Mouse (Mus musculus) neutrophil, adult 5-6 weeks (primary cell): ENCODE measurements at regions not wholly inside any gene's neighbourhood (a gene's known extent, or its start where the extent isn't known, plus 50 kb on each side); places are given as distances from the start of the nearest gene placed in this dataset.
A peak's percentile ranks its signal among the peaks of the same experiment; 100 is the strongest.

Experiments
- ATAC-seq: fragments of 151-379, 151-347 bp; 2 replicates; pipeline ENCODE4 v1.8.0; 2017; ENCODE audit warnings: mild to moderate bottlenecking, moderate TSS enrichment; ENCODE audit not compliant: insufficient number of reproducible peaks, poor library complexity, low FRiP score, severe bottlenecking; ENCODE audit errors: extremely low read depth

- no peak for ATAC-seq
Measured at GRCm38 (mm10) chr7:83063559-83063958, 196.4 kb downstream of the Mex3b start.

DNA sequence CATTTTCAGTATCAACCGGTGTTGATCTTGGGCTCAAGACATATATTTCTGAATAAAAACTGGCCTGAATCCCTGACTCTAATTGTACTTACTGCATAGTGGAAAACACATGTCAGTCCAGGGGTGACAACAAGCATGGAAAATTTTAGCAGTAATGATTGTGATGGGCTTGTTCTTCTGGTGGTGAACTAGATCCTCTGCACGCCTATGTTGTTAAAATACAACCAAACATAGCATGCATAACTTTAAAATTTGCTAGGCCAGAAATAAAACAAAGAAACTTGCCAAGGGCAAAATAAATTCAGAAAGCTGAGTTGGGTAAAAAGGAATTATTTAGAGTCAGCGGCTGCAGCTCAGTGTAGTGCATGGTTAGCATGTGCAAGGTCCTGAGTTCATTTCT is 198.2 kb downstream of the Mex3b start:
- ATAC-seq, result no peak

DNA sequence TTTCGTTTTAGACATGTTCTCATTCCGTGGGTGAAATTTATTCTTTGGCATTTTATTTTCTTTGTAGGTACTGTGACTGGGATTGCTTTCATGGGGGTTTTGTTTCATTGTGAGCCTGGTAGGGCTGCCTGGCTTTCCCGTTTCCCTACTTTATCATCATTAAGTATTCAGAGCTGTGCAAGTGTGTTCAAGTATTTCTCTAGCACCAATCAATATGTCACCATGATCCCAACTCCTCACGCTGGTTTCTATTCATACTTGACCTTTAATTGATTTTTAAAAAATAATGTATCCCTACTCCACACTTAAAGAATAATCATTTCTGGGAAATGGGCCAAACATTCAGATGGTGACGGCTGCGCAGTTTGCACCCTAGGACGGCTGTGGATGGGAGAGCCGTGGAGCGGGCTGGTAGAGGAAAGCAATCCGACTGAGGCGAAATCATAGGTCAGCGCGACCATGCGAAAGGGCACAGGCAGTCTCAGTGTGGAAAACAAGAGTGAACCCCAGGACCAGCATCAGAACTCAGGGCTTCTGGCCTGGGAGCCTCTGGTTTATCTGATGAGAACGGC is 207.4 kb downstream of the Mex3b start:
- ATAC-seq, result no peak

- peak; percentile 76 for ATAC-seq
Measured at GRCm38 (mm10) chr7:83075159-83075952, 208.2 kb downstream of the Mex3b start.

- ATAC-seq, result no peak
Measured at GRCm38 (mm10) chr7:83077035-83077918, 210.1 kb downstream of the Mex3b start.

- no peak for ATAC-seq
Measured at GRCm38 (mm10) chr7:83077919-83078265, 210.8 kb downstream of the Mex3b start.

DNA sequence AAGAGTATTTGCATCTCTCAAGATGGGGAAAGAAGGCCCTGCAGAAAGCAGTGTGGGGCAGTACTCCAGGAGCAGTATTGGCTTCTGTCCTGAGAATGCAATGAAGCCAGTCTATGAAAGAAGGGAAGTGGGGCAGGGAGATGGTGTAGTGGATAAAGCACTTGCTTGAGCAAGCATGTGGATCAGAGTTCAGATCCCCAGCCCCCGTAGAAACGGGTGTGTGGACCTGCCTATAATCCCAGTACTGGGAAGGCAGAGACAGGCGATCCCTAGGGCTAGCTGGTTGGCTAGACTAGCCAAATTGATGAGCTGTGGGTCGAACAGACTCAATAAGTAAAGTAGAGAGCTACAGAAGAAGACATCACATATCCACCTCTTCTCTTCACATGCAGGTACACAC is 211.6 kb downstream of the Mex3b start:
- no peak for ATAC-seq

DNA sequence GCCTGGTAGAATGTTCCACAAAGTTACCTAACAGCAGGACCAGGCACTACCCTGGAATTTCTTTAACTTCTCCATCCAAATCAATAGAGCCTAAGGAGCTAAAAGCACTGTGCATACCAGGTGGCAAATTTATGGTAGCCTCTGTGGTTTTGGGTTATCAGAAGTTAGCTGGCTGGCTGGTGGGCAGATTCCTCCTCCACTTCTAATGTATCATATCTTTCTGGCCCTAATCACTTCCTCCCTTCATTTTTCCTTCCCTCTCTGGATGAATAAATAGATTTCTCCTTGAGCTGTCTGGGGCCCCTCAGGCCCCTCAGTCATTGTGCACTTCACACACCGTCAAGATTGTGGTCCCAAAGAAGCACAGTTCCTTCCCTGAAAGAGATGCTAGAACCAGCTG is 212.7 kb downstream of the Mex3b start:
- ATAC-seq, result no peak

DNA sequence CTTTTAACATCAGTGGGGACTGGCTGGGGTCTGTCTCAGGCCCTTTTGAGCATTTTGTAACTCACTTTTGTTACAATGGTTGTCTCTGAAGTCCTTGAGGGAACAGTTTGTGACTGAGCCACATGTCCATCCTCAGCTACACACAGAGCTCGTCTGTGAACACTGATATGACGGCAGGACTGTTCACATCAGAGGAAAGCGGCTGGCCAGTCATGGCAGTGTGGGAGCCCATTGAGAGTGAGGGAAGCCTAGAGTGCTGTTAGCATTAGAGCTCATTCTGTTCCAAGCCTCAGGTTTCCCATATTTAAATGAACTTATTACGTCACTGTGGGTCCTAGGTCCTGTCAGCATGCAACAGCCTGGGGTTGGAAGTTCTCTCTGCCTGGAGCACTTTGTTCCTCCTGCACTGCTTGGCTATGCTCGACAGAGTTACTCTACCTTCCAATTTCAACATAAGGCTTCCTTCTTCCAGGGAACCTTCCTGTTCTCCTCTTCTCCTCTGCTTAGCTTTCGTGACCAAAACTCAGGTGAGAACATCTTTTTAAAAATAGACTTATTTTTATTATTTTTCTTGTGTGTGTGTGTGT is 217.5 kb downstream of the Mex3b start:
- no peak for ATAC-seq

- ATAC-seq, result no peak
Measured at GRCm38 (mm10) chr7:83085547-83086158, 218.5 kb downstream of the Mex3b start.

GRCm38 (mm10) chr7:83087408-83087807 is 220.3 kb downstream of the Mex3b start:
- ATAC-seq, result no peak

- no peak for ATAC-seq
Measured at GRCm38 (mm10) chr7:83088125-83088524, 221.0 kb downstream of the Mex3b start.

- ATAC-seq, result no peak
Measured at GRCm38 (mm10) chr7:83089330-83089982, 222.3 kb downstream of the Mex3b start.

- peak; percentile 23; the same call in 1 of the 2 replicates for ATAC-seq
Measured at GRCm38 (mm10) chr7:83093923-83094355, 226.8 kb downstream of the Mex3b start.

GRCm38 (mm10) chr7:83094899-83095298 is 227.8 kb downstream of the Mex3b start:
- ATAC-seq, result no peak

GRCm38 (mm10) chr7:83095593-83095992 is 228.5 kb downstream of the Mex3b start:
- no peak for ATAC-seq

- no peak for ATAC-seq
Measured at GRCm38 (mm10) chr7:83104426-83104825, 237.3 kb downstream of the Mex3b start.

GRCm38 (mm10) chr7:83105672-83106071 is 238.5 kb downstream of the Mex3b start:
- ATAC-seq, result peak; percentile 60
